Mouse (Mus musculus) kidney, adult 2 months (tissue): ENCODE results near the gene Ly6g6c.

Experiments
- CTCF ChIP-seq: fragments of 200-500 bp; conservative IDR thresholded peaks from 2 replicates; pipeline ENCODE4 v1.5.1; 2011; ENCODE audit warnings: low read depth, mild to moderate bottlenecking, control low read depth, low read length, moderate library complexity, mixed read lengths; ENCODE audit not compliant: insufficient read depth, insufficient read length
- POLR2A ChIP-seq: fragments of 200-500 bp; IDR thresholded peaks from one replicate; pipeline ENCODE4 v1.6.1; 2011; ENCODE audit warnings: low read depth, low read length, control low read depth

DNA sequence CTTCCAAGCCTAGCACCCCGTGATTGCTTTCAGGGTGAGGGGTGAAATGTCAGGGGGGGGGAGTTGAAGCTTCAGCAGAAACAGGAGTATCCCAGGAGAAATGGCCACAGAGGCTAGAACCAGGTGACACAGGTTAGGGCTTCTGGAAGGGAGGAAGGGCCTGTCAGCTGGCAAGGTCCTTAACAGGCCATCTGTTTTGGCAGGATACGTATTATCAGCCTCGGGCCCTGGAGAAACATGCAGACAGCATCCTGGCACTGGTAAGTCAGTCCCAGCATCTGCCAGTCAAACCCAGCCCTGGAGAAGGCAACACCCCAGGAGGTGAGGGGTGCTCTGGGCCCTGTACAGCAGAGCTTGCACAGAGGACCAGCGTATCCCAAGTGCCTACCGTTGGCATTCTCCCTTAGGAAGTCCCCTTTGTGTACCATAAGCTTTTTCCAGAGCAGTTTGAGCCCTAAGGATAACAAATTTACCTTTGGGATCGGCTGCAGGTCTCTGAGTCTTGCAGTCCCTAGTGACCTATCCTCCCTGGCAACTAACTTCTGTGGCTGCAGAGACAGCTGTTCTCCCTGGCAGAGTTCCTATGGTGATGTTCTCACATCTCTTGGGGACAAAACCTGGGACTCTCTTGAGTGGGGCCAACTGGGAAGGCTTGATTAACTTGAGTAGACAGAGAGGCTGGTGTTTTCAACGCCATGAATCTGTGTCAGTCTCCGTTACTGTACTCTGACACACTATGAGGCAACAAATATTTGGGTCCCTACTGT lies 25.2 kb downstream of the Ly6g6c start:
- TF ChIP-seq POLR2A (no peak), CTCF (no peak)
